Mouse (Mus musculus) thymus, adult 2 months (tissue): ENCODE measurements around the gene Slc38a4. TPM values are rescaled to one million over a fixed set of nuclear protein-coding genes. Genes with fewer than 3 reads are reported as not detected.

ENCODE experiments used
- DNase-seq: peaks from one replicate; pipeline ENCODE4 v3.0.0; 2021
- H3K27ac ChIP-seq: fragments of 200-500 bp; 2 replicates; pipeline ENCODE4 v1.5.1; 2012; ENCODE audit warnings: low read length, control low read depth; ENCODE audit not compliant: control insufficient read depth, insufficient read depth
- H3K27me3 ChIP-seq: fragments of 200-500 bp; 2 replicates; pipeline ENCODE4 v1.6.1; 2012; ENCODE audit warnings: mild to moderate bottlenecking, low read length, moderate library complexity, mixed read lengths; ENCODE audit not compliant: control insufficient read depth, insufficient read depth
- H3K36me3 ChIP-seq: fragments of 200-500 bp; 2 replicates; pipeline ENCODE4 v1.6.1; 2012; ENCODE audit warnings: mild to moderate bottlenecking, low read length, moderate library complexity; ENCODE audit not compliant: control insufficient read depth, insufficient read depth
- H3K4me1 ChIP-seq: fragments of 200-500 bp; replicated peaks from 2 replicates; pipeline ENCODE4 v1.6.1; 2012; ENCODE audit warnings: low read length; ENCODE audit not compliant: control insufficient read depth, insufficient read depth
- H3K4me3 ChIP-seq: fragments of 200-500 bp; 2 replicates; pipeline ENCODE4 v1.5.1; 2012; ENCODE audit warnings: mild to moderate bottlenecking, low read length, control low read depth, moderate library complexity; ENCODE audit not compliant: control insufficient read depth, insufficient read depth
- CTCF ChIP-seq: fragments of 200-500 bp; IDR thresholded peaks from 2 replicates; pipeline ENCODE4 v1.5.1; 2012; ENCODE audit warnings: mild to moderate bottlenecking, control low read depth, low read length, moderate library complexity, borderline replicate concordance; ENCODE audit not compliant: control insufficient read depth, poor library complexity, insufficient read depth; ENCODE audit errors: extremely low read depth
- POLR2A ChIP-seq: fragments of 200-500 bp; IDR thresholded peaks from 2 replicates; pipeline ENCODE4 v1.6.1; 2012; ENCODE audit warnings: mild to moderate bottlenecking, low read length, control low read depth, moderate library complexity; ENCODE audit not compliant: control insufficient read depth, poor library complexity, insufficient read depth; ENCODE audit errors: extremely low read depth
- WGBS: fragments of 180-500 bp; shearing (Covaris S2); methylation state at CpG from one replicate; pipeline ENCODE4 v1.1.7; 2018; 5-methylcytosine and 5-hydroxymethylcytosine counted together
- polyA plus RNA-seq: library from polyadenylated mRNA; depleted of rRNA; stranded (reverse); fragments of >200 nt; gene quantifications from 2 replicates; pipeline ENCODE4 v1.2.3, GENCODE M21; 2012

Gene Slc38a4
- polyA plus RNA-seq, 1 experiment = 1.8 TPM

GRCm38 (mm10) chr15:96974131-96974530 lies 81.6 kb downstream of the Slc38a4 start:
- no peak for DNase-seq
- Histone ChIP-seq H3K4me1 (no peaks in the 10 kb centered on the region), H3K27me3 (no peaks in the 10 kb centered on the region), H3K36me3 (no peaks in the 10 kb centered on the region), H3K4me3 (no peak overlapping the region), H3K27ac (no peak overlapping the region)
- TF ChIP-seq CTCF (no peak), POLR2A (no peak)
- 97% methylated on average over 5 of the region's 5 CpGs for WGBS

- no peaks in the 10 kb centered on the region for H3K36me3 ChIP-seq
- no peaks in the 10 kb centered on the region for H3K27me3 ChIP-seq
- DNase-seq = no peak
- no peak overlapping the region for H3K27ac ChIP-seq
- H3K4me3 ChIP-seq = no peak overlapping the region
- 92% methylated on average over 4 of the region's 4 CpGs for WGBS
- H3K4me1 ChIP-seq = no peaks in the 10 kb centered on the region
- TF ChIP-seq POLR2A (no peak), CTCF (no peak)
Measured at GRCm38 (mm10) chr15:96973370-96973769, 82.4 kb downstream of the Slc38a4 start.

GRCm38 (mm10) chr15:96972706-96973274 lies 83.0 kb downstream of the Slc38a4 start:
- no peak for TF ChIP-seq POLR2A
- no peak for TF ChIP-seq CTCF
- H3K4me3 ChIP-seq = no peak overlapping the region
- no peaks in the 10 kb centered on the region for H3K4me1 ChIP-seq
- 95% methylated on average over 3 of the region's 3 CpGs for WGBS
- no peak for DNase-seq
- no peak overlapping the region for H3K27ac ChIP-seq
- H3K27me3 ChIP-seq = no peaks in the 10 kb centered on the region
- no peaks in the 10 kb centered on the region for H3K36me3 ChIP-seq

GRCm38 (mm10) chr15:96971906-96972305 lies 83.8 kb downstream of the Slc38a4 start:
- no peak for DNase-seq
- H3K4me3 ChIP-seq = no peak overlapping the region
- H3K4me1 ChIP-seq = no peaks in the 10 kb centered on the region
- H3K27me3 ChIP-seq = no peaks in the 10 kb centered on the region
- TF ChIP-seq CTCF = no peak
- no peak for TF ChIP-seq POLR2A
- no peak overlapping the region for H3K27ac ChIP-seq
- H3K36me3 ChIP-seq = no peaks in the 10 kb centered on the region
- 91% methylated on average over 9 of the region's 9 CpGs for WGBS

- TF ChIP-seq POLR2A = no peak
- no peak for TF ChIP-seq CTCF
- no peak overlapping the region for H3K4me3 ChIP-seq
- DNase-seq = no peak
- H3K4me1 ChIP-seq = no peaks in the 10 kb centered on the region
- no peak overlapping the region for H3K27ac ChIP-seq
- no peaks in the 10 kb centered on the region for H3K36me3 ChIP-seq
- WGBS = 80% methylated on average over 4 of the region's 4 CpGs
- H3K27me3 ChIP-seq = no peaks in the 10 kb centered on the region
Measured at GRCm38 (mm10) chr15:96969792-96970191, 86.0 kb downstream of the Slc38a4 start.

- no peaks in the 10 kb centered on the region for H3K27me3 ChIP-seq
- TF ChIP-seq CTCF (no peak), POLR2A (no peak)
- H3K27ac ChIP-seq = no peak overlapping the region
- DNase-seq = no peak
- H3K36me3 ChIP-seq = no peaks in the 10 kb centered on the region
- no peaks in the 10 kb centered on the region for H3K4me1 ChIP-seq
- WGBS = 92% methylated on average over 11 of the region's 11 CpGs
- no peak overlapping the region for H3K4me3 ChIP-seq
Measured at GRCm38 (mm10) chr15:96968741-96969140, 87.0 kb downstream of the Slc38a4 start.

- no peaks in the 10 kb centered on the region for H3K36me3 ChIP-seq
- no peaks in the 10 kb centered on the region for H3K4me1 ChIP-seq
- no peak for DNase-seq
- no peak for TF ChIP-seq CTCF
- TF ChIP-seq POLR2A = no peak
- no peaks in the 10 kb centered on the region for H3K27me3 ChIP-seq
- 88% methylated on average over 3 of the region's 3 CpGs for WGBS
- H3K4me3 ChIP-seq = no peak overlapping the region
- no peak overlapping the region for H3K27ac ChIP-seq
Measured at GRCm38 (mm10) chr15:96966326-96966725, 89.4 kb downstream of the Slc38a4 start.
